ENCODE assay signal across 7 mouse cellular contexts in the genomic region with DNA sequence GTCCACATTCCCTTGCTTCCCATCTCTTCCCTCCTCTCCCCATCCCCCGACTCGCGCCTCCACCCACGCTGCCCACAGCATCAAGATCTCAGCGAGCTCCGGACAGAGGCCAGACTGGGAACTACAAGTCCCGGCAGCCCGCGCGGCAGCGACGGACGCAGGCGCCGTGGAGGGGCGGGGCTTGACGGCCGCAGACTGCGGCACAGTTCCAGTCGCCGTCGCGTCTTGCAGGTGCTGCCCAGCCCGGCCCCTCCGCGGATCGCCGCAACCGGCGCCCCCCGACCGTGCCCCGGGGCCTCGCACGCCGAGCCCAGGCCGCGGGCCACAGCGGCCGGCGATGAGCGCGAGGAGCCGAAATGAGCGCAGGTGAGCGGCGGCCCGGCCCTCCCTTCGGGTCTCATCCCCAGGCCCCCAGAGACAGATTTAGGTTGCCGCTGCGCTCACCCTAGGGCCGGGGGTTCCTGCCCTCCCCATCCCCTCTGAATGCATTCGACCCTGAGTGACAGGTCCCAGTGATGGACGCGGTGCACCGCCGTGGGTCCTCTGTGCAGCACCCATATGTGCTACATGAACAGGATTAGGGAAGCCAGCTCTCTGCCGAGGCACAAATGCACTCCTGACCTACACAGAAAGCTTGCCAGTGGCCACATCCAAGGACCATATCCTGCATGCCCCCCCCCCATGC. TPM values are rescaled to one million over a fixed set of nuclear protein-coding genes. Genes with fewer than 3 reads are reported as not detected.
A peak's percentile ranks its signal among the peaks of the same experiment; 100 is the strongest.
DNase-seq lines count a peak whose midpoint lies in the region; ATAC-seq lines count a peak whose summit lies in the region.

A gene (plus strand): TSS at position 163 of the 685 bp plus-strand sequence.

- DNase-seq in adrenal gland, adult 2 months: peak; percentile 93
- peak; percentile 75 for DNase-seq in embryo, embryonic 11.5 days (ENCODE audit: low read depth, low spot score)
- DNase-seq in gastrocnemius, postnatal 4 days (ENCODE audit: low spot score in 2 of 2): peak; percentile 89 to 94
- peak; percentile 94 to 95 for DNase-seq in left cerebral cortex, postnatal 36 days (ENCODE audit: low spot score in 2 of 2)
- DNase-seq in midbrain, embryonic 11.5 days (ENCODE audit: low spot score, missing footprints): peak; percentile 99
- peak; percentile 74 for DNase-seq in skeletal muscle tissue, adult 2 months (ENCODE audit: low read depth, low spot score)

- peak; percentile 83 for ATAC-seq in intestine, embryonic 16.5 days
- ATAC-seq in midbrain, embryonic 11.5 days (ENCODE audit: low FRiP score): peak; percentile 93

- H3K4me3 ChIP-seq in intestine, embryonic 16.5 days (ENCODE audit: low read length): peak within 1 kb of the TSS; percentile 91
- H3K4me3 ChIP-seq in midbrain, embryonic 11.5 days (ENCODE audit: low read depth, low read length): peak within 1 kb of the TSS; percentile 87

- H3K27me3 ChIP-seq in intestine, embryonic 16.5 days (replicated peaks; ENCODE audit: control insufficient read depth, insufficient read depth, low read length): no peaks in the 10 kb centered on the region
- no peaks in the 10 kb centered on the region for H3K27me3 ChIP-seq in midbrain, embryonic 11.5 days (ENCODE audit: control insufficient read depth, insufficient read depth, low read length)

- intact Hi-C loops in left cerebral cortex, postnatal 36 days (cut with DNase I): no loop called here

- H3K36me3 ChIP-seq in intestine, embryonic 16.5 days (ENCODE audit: control insufficient read depth, insufficient read depth, low read length): no peaks in the 10 kb centered on the region
- H3K36me3 ChIP-seq in midbrain, embryonic 11.5 days (ENCODE audit: control insufficient read depth, insufficient read depth, low read length): no peaks in the 10 kb centered on the region

- under 1% methylated on average over 58 of the region's 58 CpGs for WGBS in intestine, embryonic 16.5 days
- WGBS in midbrain, embryonic 11.5 days: under 1% methylated on average over 48 of the region's 58 CpGs

- H3K9ac ChIP-seq in intestine, embryonic 16.5 days (ENCODE audit: low read depth, low read length): peak within 1 kb of the TSS; percentile 86
- H3K9ac ChIP-seq in midbrain, embryonic 11.5 days (ENCODE audit: low read length): peak within 1 kb of the TSS; percentile 92

- no peaks in the 10 kb centered on the region for H3K9me3 ChIP-seq in intestine, embryonic 16.5 days (ENCODE audit: control insufficient read depth, low read length)
- no peaks in the 10 kb centered on the region for H3K9me3 ChIP-seq in midbrain, embryonic 11.5 days (ENCODE audit: control insufficient read depth, low read length)

- H3K27ac ChIP-seq in intestine, embryonic 16.5 days (ENCODE audit: low read length): peak within 1 kb of the TSS; percentile 27; the same call in 1 of the 2 replicates
- no peak within 1 kb of the TSS for H3K27ac ChIP-seq in midbrain, embryonic 11.5 days (ENCODE audit: low read depth, low read length)

- peaks cover 25% of the 10 kb centered on the region for H3K4me1 ChIP-seq in intestine, embryonic 16.5 days (ENCODE audit: control insufficient read depth, insufficient read depth, low read length)
- H3K4me1 ChIP-seq in midbrain, embryonic 11.5 days (ENCODE audit: control insufficient read depth, insufficient read depth, low read length): peaks cover 5% of the 10 kb centered on the region

- H3K4me2 ChIP-seq in intestine, embryonic 16.5 days (ENCODE audit: low read depth, low read length): peak within 1 kb of the TSS; percentile 89
- peak within 1 kb of the TSS; percentile 84 for H3K4me2 ChIP-seq in midbrain, embryonic 11.5 days

RNA-seq across cellular contexts. Expression of the gene that starts here (rescaled TPM):
- 10 to 100 TPM; 31.8 to 37.1 TPM for total RNA-seq in adrenal gland, adult 2 months (2021)
- 183 and 226 TPM in 2 replicates for polyA plus RNA-seq in adrenal gland, adult 2 months (2012; rRNA removed)
- total RNA-seq in gastrocnemius, postnatal 4 days (2021): 10 to 100 TPM; 28.4 to 28.6 TPM
- 29.3 and 31.5 TPM in 2 replicates for polyA plus RNA-seq in intestine, embryonic 16.5 days (2015; fragmentation: Nextera tagmentation; extraction: Ambion mirVana)
- total RNA-seq in left cerebral cortex, postnatal 36 days (2021): 100 to 1,000 TPM; 162 to 171 TPM
- 28.5 and 33.4 TPM in 2 replicates for polyA plus RNA-seq in midbrain, embryonic 11.5 days (2014; fragmentation: Nextera tagmentation; extraction: Ambion mirVana)

Comparison
In these comparisons a context has a peak if more than half of its experiments do, and no peak if none do; other contexts are left out.
1. RNA of the gene that starts here (total RNA-seq): 162 to 171 TPM in left cerebral cortex, postnatal 36 days; 31.8 to 37.1 TPM in adrenal gland, adult 2 months and 28.4 to 28.6 TPM in gastrocnemius, postnatal 4 days; every median in the first group is over 4 times any median in the second.
2. Peak in every context shown above with its lines, with median percentiles within 50 percentile points of each other: DNase-seq.